Comparison of ENCODE assay signal across 13 mouse cellular contexts in the genomic region with DNA sequence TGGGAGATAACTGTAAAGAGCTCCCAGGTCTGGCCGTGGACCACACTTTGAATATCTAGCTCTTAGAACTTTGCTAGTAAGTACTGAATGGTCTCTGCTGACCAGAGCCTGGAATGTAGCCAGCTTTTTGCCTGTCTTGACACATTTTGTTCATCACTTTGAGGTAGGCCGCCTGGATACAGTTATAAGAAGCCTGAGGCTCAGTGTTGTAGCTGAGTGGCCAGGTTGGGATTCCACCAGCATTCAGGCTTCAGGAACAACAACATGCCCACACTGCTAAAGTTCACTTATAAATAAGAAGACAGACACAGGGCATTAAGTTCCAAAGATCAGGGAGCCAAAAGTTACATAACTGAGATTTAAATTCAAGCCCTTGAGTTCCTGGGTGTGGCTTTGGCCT. TPM values are rescaled to one million over a fixed set of nuclear protein-coding genes. Genes with fewer than 3 reads are reported as not detected.
"Had no signal": no experiment of that assay in that cellular context is flagged by ENCODE, and none has a peak within 500 bp of the region (broad histone marks: within the 10 kb centered on the region; RNA-seq: fewer than 3 reads in every experiment).

No protein-coding gene starts in this region.

- H3K4me1 ChIP-seq: intestine, embryonic 15.5 days; midbrain, embryonic 12.5 days; neural tube, embryonic 13.5 days; stomach, embryonic 15.5 days had no signal

- H3K27me3 ChIP-seq: intestine, embryonic 15.5 days; limb, embryonic 13.5 days; midbrain, embryonic 12.5 days; neural tube, embryonic 13.5 days; stomach, embryonic 15.5 days had no signal

- DNase-seq: left cerebral cortex, postnatal 4 days; lung, adult 18-20 months; right cerebral cortex, postnatal 14 days; thymus, adult 2 months; thymus, postnatal 25 days had no signal

- H3K27ac ChIP-seq: intestine, embryonic 15.5 days; limb, embryonic 13.5 days; liver, embryonic 14.5 days; midbrain, embryonic 12.5 days; neural tube, embryonic 13.5 days; stomach, embryonic 15.5 days had no signal

- H3K4me3 ChIP-seq: intestine, embryonic 15.5 days; limb, embryonic 13.5 days; midbrain, embryonic 12.5 days; neural tube, embryonic 13.5 days; stomach, embryonic 15.5 days had no signal

- H3K4me2 ChIP-seq: intestine, embryonic 15.5 days; limb, embryonic 13.5 days; midbrain, embryonic 12.5 days; neural tube, embryonic 13.5 days; stomach, embryonic 15.5 days had no signal

- H3K9me3 ChIP-seq: intestine, embryonic 15.5 days; limb, embryonic 13.5 days; midbrain, embryonic 12.5 days; neural tube, embryonic 13.5 days; stomach, embryonic 15.5 days had no signal

- H3K9ac ChIP-seq: intestine, embryonic 15.5 days; limb, embryonic 13.5 days; liver, embryonic 14.5 days; midbrain, embryonic 12.5 days; neural tube, embryonic 13.5 days; stomach, embryonic 15.5 days had no signal

- ATAC-seq: intestine, embryonic 15.5 days; midbrain, embryonic 16.5 days had no signal

RNA-seq across cellular contexts. Expression of a gene that starts 12.4 kb away (rescaled TPM):
- total RNA-seq: megakaryocyte-erythroid progenitor cell, adult 5-6 weeks had no signal
